Mouse (Mus musculus): ENCODE data around the gene Pms1. TPM values are rescaled to one million over a fixed set of nuclear protein-coding genes. Genes with fewer than 3 reads are reported as not detected.

Pms1 gene
- total RNA-seq, 2 experiments from 2014 or later: 9.8 to 10.3 TPM

- DNase-seq: no peak
Measured at GRCm38 (mm10) chr1:53194536-53194935, 102.3 kb downstream of the Pms1 start.

GRCm38 (mm10) chr1:53191234-53191633 is 105.6 kb downstream of the Pms1 start:
- no peak for DNase-seq

GRCm38 (mm10) chr1:53189620-53190019 is 107.2 kb downstream of the Pms1 start:
- no peak for DNase-seq

- DNase-seq: no peak
Measured at GRCm38 (mm10) chr1:53187536-53187935, 109.3 kb downstream of the Pms1 start, which contains the start of gene 1700019A02Rik. 1700019A02Rik (minus strand) TSS chr1:53187636.

GRCm38 (mm10) chr1:53186301-53186700 is 110.5 kb downstream of the Pms1 start:
- no peak for DNase-seq

GRCm38 (mm10) chr1:53157715-53158114 is 139.1 kb downstream of the Pms1 start:
- DNase-seq: no peak

Other genes starting within 250 kb of the Pms1 start
- under 1 TPM; 0.21 to 0.54 TPM for gene Mstn, start 235.4 kb downstream of the Pms1 start, total RNA-seq (2021)
- gene 1700019A02Rik, start 109.4 kb downstream of the Pms1 start, total RNA-seq (2021): not detected
- gene Ormdl1, start 77 bp upstream of the Pms1 start, total RNA-seq (2021): 1 to 10 TPM; 7.8 to 8.0 TPM
- not detected for gene Gm28778, start 93 bp upstream of the Pms1 start, total RNA-seq (2021)
- 10 to 100 TPM; 24.2 to 24.6 TPM for gene Osgepl1, start 16.6 kb upstream of the Pms1 start, total RNA-seq (2021)
- gene Asdurf, start 55.6 kb upstream of the Pms1 start, total RNA-seq (2021): not detected
- gene Gm28551, start 55.6 kb upstream of the Pms1 start, total RNA-seq (2021): not detected
- gene Asnsd1, start 55.7 kb upstream of the Pms1 start, total RNA-seq (2021): 10 to 100 TPM; 42.3 to 47.3 TPM